Mouse (Mus musculus): Measurements from ENCODE around the gene Gpr18. TPM values are rescaled to one million over a fixed set of nuclear protein-coding genes. Genes with fewer than 3 reads are reported as not detected.

The Gpr18 gene
- polyA plus RNA-seq (2017; shearing (Covaris generic)) = 104 TPM

DNA sequence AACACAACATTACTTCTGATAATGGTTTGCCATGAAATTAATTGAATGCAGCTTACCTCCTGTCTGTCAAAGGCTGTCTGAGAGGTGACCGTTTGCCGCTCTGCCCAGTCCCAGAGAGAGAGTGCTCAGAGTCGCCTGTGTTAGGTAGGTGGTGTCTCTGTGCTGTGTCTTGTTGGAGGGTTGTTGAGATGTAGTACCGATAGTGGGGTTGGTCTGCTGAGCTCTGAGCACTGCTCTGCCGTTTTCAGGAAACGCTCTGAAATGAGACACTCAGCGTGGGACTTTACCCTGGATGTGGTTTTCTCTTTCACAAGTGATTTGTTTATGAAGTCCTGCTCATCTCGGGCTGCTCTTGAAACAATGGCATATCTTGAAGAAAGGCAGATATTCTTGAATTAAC is at the start of gene Gpr18:
Gene Gpr18 (minus strand): TSS at position 161 of the 400 bp plus-strand sequence.

DNA sequence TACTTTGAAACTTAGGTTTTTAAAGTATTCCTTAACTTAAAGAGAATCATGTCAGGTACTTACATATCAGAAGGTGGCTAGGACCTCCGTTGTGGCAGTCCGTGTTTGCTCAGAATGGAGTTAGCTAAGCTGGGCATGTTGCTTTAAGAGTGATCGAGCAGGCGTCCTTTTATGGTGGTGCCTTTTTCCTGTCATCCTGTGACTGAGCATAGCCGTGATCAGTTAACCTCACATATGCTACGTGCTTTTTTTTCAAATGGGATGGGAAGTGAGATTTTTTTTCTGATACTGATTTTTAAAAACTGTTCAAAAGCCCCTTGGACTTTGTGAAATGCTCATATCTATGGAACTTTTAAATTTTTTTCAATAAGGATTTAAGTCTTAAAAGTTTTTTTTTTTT is 49.4 kb upstream of the Gpr18 start, which contains the start of gene Gpr183:
Gene Gpr183 (minus strand): TSS at position 206 of the 400 bp plus-strand sequence.

DNA sequence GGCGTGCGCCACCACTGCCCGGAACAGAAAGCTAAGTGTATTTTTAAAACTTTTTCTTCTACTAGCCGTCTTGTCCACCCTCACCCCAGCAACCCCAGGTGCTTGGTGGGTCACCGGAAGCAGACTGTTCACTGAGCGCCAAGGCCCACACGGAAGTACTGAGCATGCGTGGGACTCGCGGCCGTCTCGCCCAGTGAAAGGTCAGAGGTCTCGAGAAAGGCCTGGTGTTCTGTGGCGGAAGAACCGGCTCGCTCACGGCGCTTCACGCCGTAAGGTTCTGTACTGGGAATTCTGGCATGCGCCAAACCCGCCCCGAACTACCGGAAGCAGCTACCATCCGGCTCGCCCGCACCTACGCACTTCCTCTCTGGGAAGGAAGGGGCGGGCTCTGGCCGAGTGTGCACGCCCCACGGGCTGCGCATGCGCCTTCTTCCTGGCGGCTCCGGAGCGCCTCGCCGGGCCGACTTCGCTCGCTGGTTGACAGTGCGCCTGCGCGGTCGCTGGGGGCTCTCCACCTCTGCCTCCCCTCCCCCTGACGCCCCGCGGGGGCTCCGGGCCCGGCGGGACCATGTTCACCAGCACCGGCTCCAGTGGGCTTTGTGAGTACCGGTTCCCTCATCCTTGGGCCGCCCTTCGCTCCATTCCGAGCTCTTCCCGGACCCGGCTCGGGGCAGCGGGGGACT is 37.3 kb downstream of the Gpr18 start, which contains the start of gene Ubac2:
Gene Ubac2 (plus strand): TSS at position 445 of the 683 bp plus-strand sequence.

Other genes with a start within 250 kb of the Gpr18 start
- 2.6 TPM for gene Dock9, start 117.9 kb downstream of the Gpr18 start, polyA plus RNA-seq (2017; shearing (Covaris generic))
- gene Ubac2, start 37.2 kb downstream of the Gpr18 start, polyA plus RNA-seq (2017; shearing (Covaris generic)) = 186 TPM
- 99.6 TPM for gene Gpr183, start 49.4 kb upstream of the Gpr18 start, polyA plus RNA-seq (2017; shearing (Covaris generic))
- gene Timm8a2, start 118.9 kb upstream of the Gpr18 start, polyA plus RNA-seq (2017; shearing (Covaris generic)) = not detected
- gene Tm9sf2, start 191.3 kb upstream of the Gpr18 start, polyA plus RNA-seq (2017; shearing (Covaris generic)) = 83.0 TPM